Comparison of ENCODE assay signal across 21 mouse cellular contexts in genomic region chr1:65545336-65546060, GRCm38 (mm10).
DNase-seq lines count a peak whose midpoint lies in the region; ATAC-seq lines count a peak whose summit lies in the region.
"Had no signal": no experiment of that assay in that cellular context is flagged by ENCODE, and none has a peak within 500 bp of the region (broad histone marks: within the 10 kb centered on the region; RNA-seq: fewer than 3 reads in every experiment).

No protein-coding gene starts in this region.

- no peak overlapping the region for H3K27ac ChIP-seq in kidney, embryonic 14.5 days (ENCODE audit: low read depth, low read length)
- H3K27ac ChIP-seq: embryonic facial prominence, embryonic 13.5 days; forebrain, embryonic 13.5 days; heart, embryonic 10.5 days; hindbrain, embryonic 10.5 days; hindbrain, embryonic 14.5 days; intestine, embryonic 15.5 days; kidney, embryonic 15.5 days had no signal

- H3K36me3 ChIP-seq in kidney, embryonic 14.5 days (ENCODE audit: control insufficient read depth, insufficient read depth, low read length) = no peaks in the 10 kb centered on the region
- H3K36me3 ChIP-seq: embryonic facial prominence, embryonic 13.5 days; heart, embryonic 10.5 days; hindbrain, embryonic 10.5 days; intestine, embryonic 15.5 days; kidney, embryonic 15.5 days had no signal

- no peaks in the 10 kb centered on the region for H3K9me3 ChIP-seq in kidney, embryonic 14.5 days (ENCODE audit: control insufficient read depth, low read length)
- H3K9me3 ChIP-seq: embryonic facial prominence, embryonic 13.5 days; forebrain, embryonic 13.5 days; heart, embryonic 10.5 days; hindbrain, embryonic 10.5 days; intestine, embryonic 15.5 days; kidney, embryonic 15.5 days had no signal

- H3K4me1 ChIP-seq in kidney, embryonic 14.5 days (ENCODE audit: control insufficient read depth, insufficient read depth, low read length) = no peaks in the 10 kb centered on the region
- H3K4me1 ChIP-seq: embryonic facial prominence, embryonic 13.5 days; forebrain, embryonic 13.5 days; heart, embryonic 10.5 days; hindbrain, embryonic 10.5 days; intestine, embryonic 15.5 days; kidney, embryonic 15.5 days had no signal

- DNase-seq in brain, adult 2 months (ENCODE audit: low read depth, low spot score) = peak; percentile 88
- peak; percentile 76 for DNase-seq in cerebellum, adult 11-12 months
- peak; percentile 87 for DNase-seq in cerebellum, adult 9-10 months
- DNase-seq in cerebellum, postnatal 25 days = peak; percentile 57 to 60
- no peak for DNase-seq in adrenal gland, adult 2 months
- no peak for DNase-seq in heart, postnatal 10 days
- DNase-seq: adrenal gland, adult 8-10 months; adrenal gland, postnatal 36 days; forebrain, postnatal 0 days; heart, adult 18-20 months; heart, postnatal 14 days; kidney, adult 18-20 months had no signal

- 78% methylated on average over 5 of the region's 5 CpGs for WGBS in kidney, embryonic 14.5 days

- no peak overlapping the region for H3K9ac ChIP-seq in kidney, embryonic 14.5 days (ENCODE audit: low read depth, low read length)
- H3K9ac ChIP-seq: embryonic facial prominence, embryonic 13.5 days; forebrain, embryonic 13.5 days; forebrain, postnatal 0 days; hindbrain, embryonic 14.5 days; intestine, embryonic 15.5 days; kidney, embryonic 15.5 days had no signal

- H3K27me3 ChIP-seq in kidney, embryonic 14.5 days (ENCODE audit: control insufficient read depth, insufficient read depth, low read length) = no peaks in the 10 kb centered on the region
- H3K27me3 ChIP-seq: CH12.LX; embryonic facial prominence, embryonic 13.5 days; forebrain, embryonic 13.5 days; intestine, embryonic 15.5 days; kidney, embryonic 15.5 days had no signal

- ATAC-seq in kidney, embryonic 14.5 days (ENCODE audit: low FRiP score, low TSS enrichment) = no peak
- ATAC-seq: forebrain, postnatal 0 days; intestine, embryonic 15.5 days had no signal

- intact Hi-C loops in heart, postnatal 10 days (cut with DNase I) = no loop called here

- no peak overlapping the region for H3K4me2 ChIP-seq in kidney, embryonic 14.5 days (replicated peaks; ENCODE audit: low read depth, low read length)
- H3K4me2 ChIP-seq: embryonic facial prominence, embryonic 13.5 days; forebrain, embryonic 13.5 days; hindbrain, embryonic 14.5 days; intestine, embryonic 15.5 days; kidney, embryonic 15.5 days had no signal

- H3K4me3 ChIP-seq in kidney, embryonic 14.5 days (ENCODE audit: low read length) = no peak overlapping the region
- H3K4me3 ChIP-seq: embryonic facial prominence, embryonic 13.5 days; forebrain, embryonic 13.5 days; heart, embryonic 10.5 days; hindbrain, embryonic 10.5 days; intestine, embryonic 15.5 days; kidney, embryonic 15.5 days had no signal

Comparison
In these comparisons a context has a peak if more than half of its experiments do, and no peak if none do; other contexts are left out.
1. DNase-seq: peak in brain, adult 2 months (single experiment), cerebellum, adult 11-12 months (single experiment), cerebellum, adult 9-10 months (single experiment) and cerebellum, postnatal 25 days (2 of 2); none in adrenal gland, adult 2 months (single experiment) and heart, postnatal 10 days (0 of 2).